Mouse (Mus musculus): ENCODE results near the gene Spint2.

DNA sequence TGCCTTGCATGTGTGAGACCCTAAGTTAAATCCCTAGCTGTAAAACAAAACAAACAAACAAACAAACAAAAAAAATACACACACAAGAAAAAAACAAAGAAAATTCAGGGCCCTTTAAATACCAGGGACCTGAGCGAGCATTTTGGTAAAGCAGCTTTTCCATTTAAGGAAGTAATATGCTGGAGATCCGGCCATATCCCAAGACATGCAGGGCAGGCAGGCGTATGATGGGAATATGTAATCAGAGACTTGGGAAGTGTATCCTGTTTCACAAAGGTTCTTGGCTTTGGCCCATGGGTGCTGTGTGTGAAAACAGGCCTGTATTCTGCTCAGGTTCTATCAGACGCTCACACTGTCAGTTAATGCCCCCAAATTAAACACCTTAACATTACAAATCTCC lies 4.2 kb downstream of the Spint2 start:
- TF ChIP-seq CTCF (IDR thresholded peaks at IDR 0.05; ENCODE audit: extremely low read depth, insufficient read depth, low read length): no peak
- no peak for TF ChIP-seq POLR2A (IDR thresholded peaks at IDR 0.05; ENCODE audit: extremely low read depth, insufficient read depth, low read length)

Data from cortical plate, adult 2 months (tissue).